Mouse (Mus musculus) spleen, adult 2 months (tissue): ENCODE results near the gene Ltbr. TPM values are rescaled to one million over a fixed set of nuclear protein-coding genes. Genes with fewer than 3 reads are reported as not detected.

Experiments used
- DNase-seq, 2 experiments: peaks; one replicate each; pipeline versions ENCODE4 v3.0.0 to v3.0.0-alpha.2; 2012 to 2021; ENCODE audit warnings: low spot score in 2 of 2, low read depth in 1 of 2
- H3K27ac ChIP-seq: fragments of 200-500 bp; 2 replicates; pipeline ENCODE4 v1.5.1; 2012; ENCODE audit warnings: low read length, inconsistent platforms; ENCODE audit not compliant: insufficient read depth
- H3K27me3 ChIP-seq: fragments of 200-500 bp; 2 replicates; pipeline ENCODE4 v1.6.1; 2012; ENCODE audit warnings: mild to moderate bottlenecking, moderate library complexity, low read length, inconsistent platforms; ENCODE audit not compliant: control insufficient read depth, insufficient read depth
- H3K36me3 ChIP-seq: fragments of 200-500 bp; 2 replicates; pipeline ENCODE4 v1.6.1; 2012; ENCODE audit warnings: mild to moderate bottlenecking, low read length, inconsistent platforms; ENCODE audit not compliant: control insufficient read depth, insufficient read depth
- H3K4me1 ChIP-seq: fragments of 200-500 bp; 2 replicates; pipeline ENCODE4 v1.6.1; 2011; ENCODE audit warnings: inconsistent platforms; ENCODE audit not compliant: control insufficient read depth, insufficient read depth, insufficient read length
- H3K4me3 ChIP-seq: fragments of 200-500 bp; 2 replicates; pipeline ENCODE4 v1.5.1; 2011; ENCODE audit warnings: mild to moderate bottlenecking, inconsistent platforms; ENCODE audit not compliant: insufficient read depth, insufficient read length; ENCODE audit errors: extremely low read depth
- CTCF ChIP-seq: fragments of 200-500 bp; IDR thresholded peaks from 2 replicates; pipeline ENCODE4 v1.5.1; 2011; ENCODE audit warnings: mild to moderate bottlenecking, inconsistent platforms; ENCODE audit not compliant: insufficient read depth, insufficient read length, insufficient replicate concordance; ENCODE audit errors: extremely low read depth
- POLR2A ChIP-seq: fragments of 200-500 bp; IDR thresholded peaks from 2 replicates; pipeline ENCODE4 v1.6.1; 2011; ENCODE audit warnings: low read depth, low read length, inconsistent platforms
- WGBS: fragments of 180-500 bp; shearing (Covaris S2); methylation state at CpG from one replicate; pipeline ENCODE4 v1.1.7; 2018; 5-methylcytosine and 5-hydroxymethylcytosine counted together
- polyA plus RNA-seq: library from polyadenylated mRNA; depleted of rRNA; stranded (reverse); fragments of >200 nt; gene quantifications from 2 replicates; pipeline ENCODE4 v1.2.3, GENCODE M21; 2012

The Ltbr gene
- polyA plus RNA-seq, 1 experiment = 22.8 TPM

DNA sequence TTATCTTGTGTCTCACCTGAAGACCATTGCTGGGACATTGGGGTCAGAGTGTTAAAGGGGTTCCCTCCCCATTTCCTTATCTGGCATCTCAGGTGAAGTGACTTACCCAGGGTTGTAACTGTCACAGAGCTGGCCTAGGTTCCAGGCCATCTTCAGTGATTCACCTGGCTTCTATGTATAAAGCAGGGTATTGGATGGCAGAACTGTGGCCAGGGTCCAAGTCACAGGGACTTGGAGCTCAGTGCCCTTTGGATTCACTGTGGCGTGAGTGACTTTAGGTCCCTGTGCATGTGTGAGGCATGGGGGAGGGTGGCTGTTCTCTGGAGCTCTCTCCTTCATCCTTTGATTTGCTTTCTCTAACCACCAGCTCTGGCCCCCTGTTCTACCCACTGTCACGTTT, 32.3 kb upstream of the Ltbr start:
- no peak overlapping the region for H3K27ac ChIP-seq
- TF ChIP-seq POLR2A = no peak
- TF ChIP-seq CTCF = no peak
- peaks cover 4% of the 10 kb centered on the region; the same call in 1 of the 2 replicates for H3K27me3 ChIP-seq
- 74% methylated on average over 2 of the region's 2 CpGs for WGBS
- peaks cover 7% of the 10 kb centered on the region; the same call in 1 of the 2 replicates for H3K4me1 ChIP-seq
- H3K36me3 ChIP-seq = no peaks in the 10 kb centered on the region
- no peak for DNase-seq
- H3K4me3 ChIP-seq = no peak overlapping the region

- H3K36me3 ChIP-seq = no peaks in the 10 kb centered on the region
- H3K4me3 ChIP-seq = no peak overlapping the region
- TF ChIP-seq CTCF (no peak), POLR2A (no peak)
- no peak for DNase-seq
- H3K27me3 ChIP-seq = peaks cover 4% of the 10 kb centered on the region; the same call in 1 of the 2 replicates
- WGBS = 28% methylated on average over 1 of the region's 1 CpGs
- H3K4me1 ChIP-seq = peaks cover 7% of the 10 kb centered on the region; the same call in 1 of the 2 replicates
- H3K27ac ChIP-seq = no peak overlapping the region
These were observed 31.9 kb upstream of the Ltbr start for GRCm38 (mm10) chr6:125345625-125346024.

DNA sequence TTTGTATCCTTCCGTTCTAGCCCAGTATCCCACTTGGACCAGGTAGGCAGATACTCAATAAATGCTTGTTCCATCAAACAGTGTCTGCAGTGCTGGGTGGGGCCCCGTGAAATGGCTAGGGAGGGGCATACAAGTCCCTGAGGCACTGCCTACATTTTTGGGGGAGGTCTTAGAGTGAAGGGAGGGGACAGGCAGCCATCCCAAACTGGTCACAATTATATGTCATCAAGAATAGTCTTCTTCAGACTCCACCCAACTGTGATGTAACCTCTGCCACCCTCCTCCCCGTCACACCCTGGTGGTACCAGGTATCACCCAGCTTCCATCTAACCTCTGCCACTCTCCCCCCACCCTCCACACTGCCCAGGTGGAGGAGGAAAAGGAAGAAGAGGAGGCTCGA, 31.2 kb upstream of the Ltbr start:
- Histone ChIP-seq H3K4me3 (no peak overlapping the region), H3K36me3 (no peaks in the 10 kb centered on the region), H3K27ac (no peak overlapping the region), H3K4me1 (peaks cover 10% of the 10 kb centered on the region; the same call in 1 of the 2 replicates), H3K27me3 (peaks cover 3% of the 10 kb centered on the region; the same call in 1 of the 2 replicates)
- no peak for DNase-seq
- 67% methylated on average over 4 of the region's 4 CpGs for WGBS
- TF ChIP-seq POLR2A (no peak), CTCF (no peak)

DNA sequence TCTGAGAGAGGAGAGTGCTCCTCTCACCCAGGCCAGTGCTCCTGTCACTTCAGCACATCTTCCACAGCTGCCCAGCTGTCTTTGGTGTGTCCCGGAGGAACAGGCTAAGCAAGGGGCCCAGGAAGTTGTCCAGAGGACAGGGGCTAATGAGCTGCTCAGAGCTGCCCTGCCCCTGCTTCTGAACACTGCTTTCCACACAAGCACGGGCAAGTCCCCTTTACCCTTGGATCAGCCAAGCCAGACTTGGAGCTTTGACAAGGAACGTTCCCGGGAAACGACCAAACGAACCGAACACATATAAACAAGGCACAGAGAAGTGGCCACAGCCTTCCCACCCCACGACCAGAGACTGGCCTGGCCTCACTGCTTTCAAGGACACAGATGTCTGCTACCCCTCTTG, 30.4 kb upstream of the Ltbr start:
- Histone ChIP-seq H3K4me1 (peaks cover 11% of the 10 kb centered on the region; the same call in 1 of the 2 replicates), H3K36me3 (no peaks in the 10 kb centered on the region), H3K27me3 (0 out of 2 replicates have a peak, but pooled peaks cover 2% of the 10 kb centered on the region), H3K4me3 (no peak overlapping the region), H3K27ac (no peak overlapping the region)
- no peak for TF ChIP-seq POLR2A
- TF ChIP-seq CTCF = no peak
- WGBS = 88% methylated on average over 8 of the region's 8 CpGs
- DNase-seq = no peak

- WGBS = 67% methylated on average over 3 of the region's 3 CpGs
- H3K27me3 ChIP-seq = no peaks in the 10 kb centered on the region
- peaks cover 9% of the 10 kb centered on the region; the same call in 1 of the 2 replicates for H3K4me1 ChIP-seq
- TF ChIP-seq CTCF = no peak
- no peak for TF ChIP-seq POLR2A
- H3K4me3 ChIP-seq = no peak overlapping the region
- H3K27ac ChIP-seq = no peak overlapping the region
- DNase-seq = no peak
- no peaks in the 10 kb centered on the region for H3K36me3 ChIP-seq
These were observed 28.5 kb upstream of the Ltbr start for GRCm38 (mm10) chr6:125342198-125342597.

- H3K36me3 ChIP-seq = no peaks in the 10 kb centered on the region
- TF ChIP-seq CTCF = no peak
- TF ChIP-seq POLR2A = no peak
- H3K4me3 ChIP-seq = no peak overlapping the region
- no peak for DNase-seq
- H3K27ac ChIP-seq = no peak overlapping the region
- H3K4me1 ChIP-seq = peaks cover 6% of the 10 kb centered on the region; the same call in 1 of the 2 replicates
- no peaks in the 10 kb centered on the region for H3K27me3 ChIP-seq
- 35% methylated on average over 5 of the region's 5 CpGs for WGBS
These were observed 26.6 kb upstream of the Ltbr start for GRCm38 (mm10) chr6:125340244-125340643.

DNA sequence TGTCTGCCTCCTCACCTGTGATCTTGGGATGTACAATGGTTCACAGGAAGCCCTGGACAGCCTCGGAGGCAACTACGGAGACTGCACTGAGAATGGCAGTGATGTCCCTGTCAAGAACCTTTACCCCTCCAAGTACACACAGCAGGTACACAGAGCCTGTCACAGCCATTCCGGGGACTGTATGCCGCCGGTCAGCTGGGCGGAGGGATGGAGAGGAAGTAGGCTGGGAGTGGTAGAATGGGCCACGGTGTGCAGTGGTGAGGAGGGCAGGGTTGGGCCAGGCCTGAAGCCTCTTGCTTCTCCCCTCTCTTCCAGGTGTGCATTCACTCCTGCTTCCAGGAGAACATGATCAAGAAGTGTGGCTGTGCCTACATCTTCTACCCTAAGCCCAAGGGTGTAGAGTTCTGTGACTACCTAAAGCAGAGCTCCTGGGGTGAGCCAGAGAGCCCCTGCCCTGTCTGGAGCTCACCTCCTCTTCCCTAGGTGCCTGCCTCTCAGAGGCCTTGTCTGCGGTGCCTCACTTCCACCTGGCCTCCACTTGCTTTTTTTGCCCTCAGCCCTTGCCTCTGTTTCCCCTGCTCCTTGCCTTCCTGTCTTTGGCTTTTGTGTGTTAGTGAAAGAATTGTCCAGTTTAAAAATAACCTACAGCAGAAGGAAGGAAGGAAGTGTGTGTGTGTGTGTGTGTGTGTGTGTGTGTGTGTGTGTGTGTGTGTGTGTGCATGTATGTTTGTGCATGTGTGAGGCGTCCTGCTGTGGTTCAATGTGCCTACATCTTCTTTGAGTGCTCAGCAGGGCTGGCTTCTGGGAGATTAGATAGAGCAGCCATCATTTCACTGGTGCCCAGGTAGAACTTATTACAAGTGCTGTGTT, 25.3 kb upstream of the Ltbr start:
- Histone ChIP-seq H3K27ac (no peak overlapping the region; the same call in 1 of the 2 replicates), H3K36me3 (no peaks in the 10 kb centered on the region), H3K4me3 (no peak overlapping the region), H3K4me1 (peaks cover 6% of the 10 kb centered on the region; the same call in 1 of the 2 replicates), H3K27me3 (no peaks in the 10 kb centered on the region)
- no peak for DNase-seq
- TF ChIP-seq POLR2A = no peak
- no peak for TF ChIP-seq CTCF
- WGBS = 48% methylated on average over 9 of the region's 9 CpGs
